Mouse (Mus musculus): ENCODE results near the gene Lrguk. TPM values are rescaled to one million over a fixed set of nuclear protein-coding genes. Genes with fewer than 3 reads are reported as not detected.

Lrguk gene
- polyA plus RNA-seq, 1 experiment from 2014 or later, result 0.34 TPM

DNA sequence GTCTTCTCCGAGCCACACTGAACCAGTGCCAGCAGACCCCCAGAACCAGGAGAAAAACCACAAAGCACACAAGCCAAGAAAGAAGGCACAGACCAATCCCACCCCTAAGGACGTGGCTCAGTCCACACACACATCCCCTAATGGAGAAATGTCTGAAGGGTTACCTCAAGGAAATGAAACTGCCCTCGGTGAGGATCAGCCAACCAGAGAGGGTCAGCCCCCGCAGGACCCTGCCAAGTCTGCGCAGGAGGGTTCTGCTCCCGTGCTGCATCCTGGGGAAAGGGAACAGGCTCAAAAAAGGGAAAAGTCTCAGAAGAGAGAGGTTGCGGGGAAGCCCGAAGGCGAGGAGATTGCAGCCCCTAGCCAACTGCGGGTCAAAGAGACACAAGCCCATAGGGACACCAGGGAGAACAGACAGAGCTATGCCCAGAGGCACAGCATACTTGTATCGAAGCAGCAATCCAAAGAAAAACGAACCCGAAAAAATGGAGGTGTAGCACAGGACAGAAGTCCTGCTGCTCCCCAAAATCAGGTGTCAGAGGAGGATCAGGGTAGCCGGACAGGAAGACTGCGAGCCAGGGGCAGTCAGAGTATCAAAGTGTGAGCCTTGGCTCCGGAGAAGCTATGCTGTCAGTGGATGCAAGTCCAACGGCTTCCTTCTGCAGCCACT is 74.1 kb downstream of the Lrguk start:
- no peaks in the 10 kb centered on the region for H3K27me3 ChIP-seq
- H3K4me3 ChIP-seq, result no peak overlapping the region
- H3K4me1 ChIP-seq, result peaks cover 12% of the 10 kb centered on the region
- 85% methylated on average over 17 of the region's 17 CpGs for WGBS
- ATAC-seq (ENCODE audit: insufficient number of reproducible peaks, insufficient read depth, low FRiP score, low TSS enrichment, low read depth), result no peak
- H3K36me3 ChIP-seq, result no peaks in the 10 kb centered on the region
- H3K27ac ChIP-seq, result 0 out of 2 replicates have a peak overlapping the region, but pooled peaks have one; percentile 39
- H3K4me2 ChIP-seq, result no peak overlapping the region
- H3K9ac ChIP-seq, result no peak overlapping the region
- no peaks in the 10 kb centered on the region for H3K9me3 ChIP-seq

DNA sequence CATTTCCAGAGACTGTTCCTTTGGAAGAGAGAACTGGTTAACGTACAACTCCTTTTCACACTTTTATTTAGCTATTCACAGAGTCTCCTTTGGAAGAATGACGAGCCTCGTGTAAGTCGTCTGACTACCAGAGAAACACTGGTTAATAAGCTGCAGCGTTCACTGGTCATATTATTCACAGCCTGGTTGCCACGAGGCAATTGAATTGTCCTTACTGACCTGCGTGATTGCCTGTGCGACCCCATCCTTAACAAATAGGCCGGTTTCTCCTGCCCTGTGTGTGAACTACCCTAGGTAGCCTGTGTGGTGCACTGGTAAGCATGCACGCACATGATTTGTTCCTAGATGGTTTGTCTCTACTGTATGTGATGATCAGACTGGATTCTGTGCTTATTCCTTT is 81.3 kb downstream of the Lrguk start:
- no peak overlapping the region for H3K4me3 ChIP-seq
- no peak overlapping the region for H3K4me2 ChIP-seq
- no peak for ATAC-seq (ENCODE audit: insufficient number of reproducible peaks, insufficient read depth, low FRiP score, low TSS enrichment, low read depth)
- no peak overlapping the region for H3K9ac ChIP-seq
- H3K4me1 ChIP-seq, result no peaks in the 10 kb centered on the region
- no peaks in the 10 kb centered on the region for H3K27me3 ChIP-seq
- H3K36me3 ChIP-seq, result no peaks in the 10 kb centered on the region
- WGBS, result 61% methylated on average over 10 of the region's 10 CpGs
- no peaks in the 10 kb centered on the region for H3K9me3 ChIP-seq
- H3K27ac ChIP-seq, result no peak overlapping the region

DNA sequence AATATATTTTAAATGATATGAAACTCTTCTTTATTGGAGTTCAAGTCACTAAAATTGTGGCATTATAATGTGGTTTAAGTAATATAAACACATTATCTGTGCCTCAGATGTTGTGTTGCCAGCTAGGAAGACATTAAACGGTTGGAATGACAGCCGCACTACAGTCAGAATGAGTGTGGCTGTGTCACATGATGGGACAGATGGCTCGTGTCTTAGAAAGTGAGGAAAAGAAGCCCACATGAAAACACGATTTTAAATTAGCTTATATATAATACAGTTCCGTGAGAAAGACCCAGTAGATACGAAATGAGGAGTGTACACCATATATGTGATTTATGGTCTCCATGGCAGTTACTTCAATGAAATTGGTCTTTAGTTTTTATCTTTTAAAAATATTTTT is 82.2 kb downstream of the Lrguk start:
- H3K27me3 ChIP-seq, result no peaks in the 10 kb centered on the region
- no peak for ATAC-seq (ENCODE audit: insufficient number of reproducible peaks, insufficient read depth, low FRiP score, low TSS enrichment, low read depth)
- H3K9me3 ChIP-seq, result no peaks in the 10 kb centered on the region
- no peak overlapping the region for H3K9ac ChIP-seq
- 76% methylated on average over 6 of the region's 6 CpGs for WGBS
- no peaks in the 10 kb centered on the region for H3K4me1 ChIP-seq
- H3K4me2 ChIP-seq, result no peak overlapping the region
- H3K36me3 ChIP-seq, result no peaks in the 10 kb centered on the region
- no peak overlapping the region for H3K27ac ChIP-seq
- H3K4me3 ChIP-seq, result no peak overlapping the region

DNA sequence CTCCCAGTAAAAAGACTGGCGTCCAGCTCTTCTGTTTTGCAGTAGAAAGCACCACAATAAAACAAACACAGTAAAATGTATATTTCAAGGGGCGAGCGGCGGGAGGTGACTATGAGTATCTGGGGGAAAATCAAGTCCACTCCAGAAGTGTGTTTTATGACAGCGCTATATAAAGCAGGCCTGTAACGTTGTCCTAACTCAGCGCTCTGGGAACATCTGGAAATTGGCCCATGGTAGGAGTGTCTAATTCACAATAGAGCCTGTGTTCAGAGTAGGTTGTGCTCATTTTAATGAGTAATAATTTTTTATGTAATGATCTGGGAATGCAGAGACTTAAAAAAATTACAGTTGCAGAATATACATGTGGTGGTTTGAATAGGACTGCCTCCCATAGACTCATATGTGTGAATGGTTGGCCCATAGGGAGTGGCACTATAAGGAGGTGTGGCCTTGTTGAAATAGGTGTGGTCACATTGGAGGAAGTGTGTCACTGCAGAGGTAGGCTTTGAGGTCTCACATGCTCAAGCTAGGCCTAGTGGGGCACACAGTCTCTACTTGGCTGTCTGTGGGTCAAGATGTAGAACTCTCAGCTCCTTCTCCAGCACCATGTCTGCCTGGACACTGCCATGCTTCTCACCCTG is 87.7 kb downstream of the Lrguk start:
- WGBS, result 81% methylated on average over 7 of the region's 7 CpGs
- H3K4me1 ChIP-seq, result no peaks in the 10 kb centered on the region
- H3K27me3 ChIP-seq, result no peaks in the 10 kb centered on the region
- H3K27ac ChIP-seq, result no peak overlapping the region
- no peak overlapping the region for H3K4me3 ChIP-seq
- H3K9me3 ChIP-seq, result no peaks in the 10 kb centered on the region
- no peak overlapping the region for H3K9ac ChIP-seq
- H3K36me3 ChIP-seq, result no peaks in the 10 kb centered on the region
- ATAC-seq (ENCODE audit: insufficient number of reproducible peaks, insufficient read depth, low FRiP score, low TSS enrichment, low read depth), result no peak
- H3K4me2 ChIP-seq, result no peak overlapping the region

DNA sequence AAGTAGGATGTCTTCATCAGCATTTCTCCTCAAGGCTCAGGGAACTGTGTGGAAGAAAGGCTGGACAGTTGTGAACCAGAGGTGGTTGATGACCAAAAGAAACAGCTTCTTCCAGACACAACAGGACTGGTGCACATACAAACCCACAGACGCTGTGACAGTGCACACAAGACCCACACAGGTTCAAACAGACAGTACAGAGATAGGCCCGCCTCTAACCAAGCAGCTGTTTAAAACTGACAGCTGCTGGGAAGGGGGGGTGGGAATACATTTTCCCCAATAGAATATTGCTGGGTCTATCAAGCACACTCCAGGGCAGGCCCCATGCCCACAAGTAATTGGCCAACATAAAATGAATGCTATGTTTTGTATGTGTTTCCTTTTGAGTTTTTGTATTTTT is 95.2 kb downstream of the Lrguk start:
- Histone ChIP-seq H3K4me3 (no peak overlapping the region), H3K4me2 (no peak overlapping the region), H3K36me3 (no peaks in the 10 kb centered on the region), H3K27ac (no peak overlapping the region), H3K9me3 (no peaks in the 10 kb centered on the region), H3K4me1 (peaks cover 8% of the 10 kb centered on the region; the same call in 1 of the 2 replicates), H3K9ac (no peak overlapping the region), H3K27me3 (no peaks in the 10 kb centered on the region)
- WGBS, result 81% methylated on average over 2 of the region's 2 CpGs
- ATAC-seq (ENCODE audit: insufficient number of reproducible peaks, insufficient read depth, low FRiP score, low TSS enrichment, low read depth), result no peak

DNA sequence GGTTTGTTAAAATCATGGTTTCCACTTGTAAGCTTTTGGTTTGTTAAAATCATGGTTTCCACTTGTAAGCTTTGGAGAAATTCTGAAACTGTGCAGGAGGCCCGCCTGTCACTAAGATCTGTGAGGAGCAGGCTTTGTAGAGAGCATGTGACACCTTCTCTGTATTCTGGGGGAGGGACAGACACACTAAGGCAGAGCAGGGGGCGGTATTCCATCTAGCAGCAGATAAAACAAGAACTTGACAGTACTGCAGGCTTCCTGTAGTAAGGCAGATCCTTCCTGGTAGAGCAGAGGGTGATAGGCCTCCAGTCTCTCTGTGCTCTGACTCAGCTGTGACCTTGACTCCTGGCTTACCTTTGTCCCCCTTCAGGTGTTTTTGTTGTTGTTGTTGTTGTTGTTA is 100.0 kb downstream of the Lrguk start:
- no peak overlapping the region for H3K27ac ChIP-seq
- no peaks in the 10 kb centered on the region for H3K36me3 ChIP-seq
- WGBS, result 73% methylated on average over 2 of the region's 2 CpGs

DNA sequence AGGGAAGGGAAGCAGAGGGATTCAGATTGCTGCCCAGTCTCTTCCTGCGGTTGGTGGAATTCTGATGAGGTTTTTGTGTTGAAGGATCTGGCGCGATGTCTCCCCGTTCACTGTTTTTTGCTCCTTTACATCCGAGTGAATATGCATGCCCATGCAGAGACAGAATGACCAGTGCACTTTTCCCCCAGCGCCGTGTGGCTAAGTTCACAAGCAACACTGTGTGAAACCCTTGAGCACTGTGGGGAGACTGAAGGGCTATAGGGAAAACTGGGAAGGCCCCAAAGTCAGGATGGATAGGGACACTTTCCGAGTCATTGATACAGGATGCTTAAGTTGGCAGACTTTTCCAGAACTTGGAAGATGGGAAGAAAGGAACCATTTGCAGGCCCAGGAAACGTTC is 103.1 kb downstream of the Lrguk start:
- no peak overlapping the region for H3K4me3 ChIP-seq
- WGBS, result 91% methylated on average over 9 of the region's 9 CpGs
- no peak overlapping the region for H3K9ac ChIP-seq
- no peak overlapping the region for H3K27ac ChIP-seq
- no peak overlapping the region for H3K4me2 ChIP-seq
- H3K4me1 ChIP-seq, result no peaks in the 10 kb centered on the region
- no peaks in the 10 kb centered on the region for H3K27me3 ChIP-seq
- ATAC-seq (ENCODE audit: insufficient number of reproducible peaks, insufficient read depth, low FRiP score, low TSS enrichment, low read depth), result no peak
- no peaks in the 10 kb centered on the region for H3K36me3 ChIP-seq
- H3K9me3 ChIP-seq, result no peaks in the 10 kb centered on the region

More for the DNA sequence above, 100.0 kb downstream of the Lrguk start:
- H3K4me1 ChIP-seq, result peaks cover 8% of the 10 kb centered on the region; the same call in 1 of the 2 replicates
- H3K9me3 ChIP-seq, result no peaks in the 10 kb centered on the region
- no peak overlapping the region for H3K4me3 ChIP-seq
- no peaks in the 10 kb centered on the region for H3K27me3 ChIP-seq
- H3K9ac ChIP-seq, result no peak overlapping the region
- H3K4me2 ChIP-seq, result no peak overlapping the region
- no peak for ATAC-seq (ENCODE audit: insufficient number of reproducible peaks, insufficient read depth, low FRiP score, low TSS enrichment, low read depth)

DNA sequence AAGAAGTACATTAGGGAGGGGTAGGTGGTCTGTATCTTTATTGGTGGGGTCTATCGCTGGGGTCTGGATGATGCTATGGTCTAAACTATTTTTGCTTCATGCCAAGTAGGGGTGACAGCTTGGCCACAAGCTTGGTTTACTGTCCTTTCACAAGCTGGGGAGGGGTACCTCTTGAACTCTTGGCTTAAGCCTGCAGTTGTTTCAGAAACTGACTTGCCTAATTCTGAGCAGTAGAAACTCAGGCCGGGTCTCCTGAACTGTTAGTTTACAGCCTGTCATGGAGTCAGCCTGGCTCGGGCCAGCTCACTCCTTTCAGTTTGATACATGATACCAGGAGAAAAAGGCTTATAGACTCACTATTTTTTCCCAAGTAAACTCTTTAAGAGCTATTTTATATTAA is 109.1 kb downstream of the Lrguk start:
- no peaks in the 10 kb centered on the region for H3K4me1 ChIP-seq
- no peaks in the 10 kb centered on the region for H3K27me3 ChIP-seq
- H3K36me3 ChIP-seq, result no peaks in the 10 kb centered on the region
- WGBS, result 75% methylated on average over 3 of the region's 3 CpGs
- H3K4me2 ChIP-seq, result no peak overlapping the region
- no peak for ATAC-seq (ENCODE audit: insufficient number of reproducible peaks, insufficient read depth, low FRiP score, low TSS enrichment, low read depth)
- no peaks in the 10 kb centered on the region for H3K9me3 ChIP-seq
- H3K27ac ChIP-seq, result no peak overlapping the region
- no peak overlapping the region for H3K9ac ChIP-seq
- no peak overlapping the region for H3K4me3 ChIP-seq

DNA sequence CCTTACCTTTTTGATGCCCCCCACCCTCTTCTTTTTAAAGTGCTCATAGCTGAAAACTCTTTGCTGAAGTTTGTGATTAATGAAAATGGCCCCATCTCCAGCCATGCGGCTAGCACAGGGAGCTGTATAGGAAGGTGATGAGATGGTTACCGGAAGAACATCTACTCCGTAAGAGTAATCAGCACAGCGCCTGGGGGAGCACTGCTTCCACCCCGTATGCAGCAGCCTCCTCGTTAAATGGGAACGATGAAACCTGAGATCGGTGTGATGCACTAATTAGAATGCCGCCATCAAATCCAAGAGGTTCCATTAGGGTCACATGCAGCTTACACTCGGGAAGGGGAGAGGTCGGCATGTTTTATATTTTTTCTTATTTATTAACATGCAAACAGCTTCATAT is 113.7 kb downstream of the Lrguk start:
- 60% methylated on average over 11 of the region's 11 CpGs for WGBS
- ATAC-seq (ENCODE audit: insufficient number of reproducible peaks, insufficient read depth, low FRiP score, low TSS enrichment, low read depth), result no peak
- no peak overlapping the region for H3K4me2 ChIP-seq

DNA sequence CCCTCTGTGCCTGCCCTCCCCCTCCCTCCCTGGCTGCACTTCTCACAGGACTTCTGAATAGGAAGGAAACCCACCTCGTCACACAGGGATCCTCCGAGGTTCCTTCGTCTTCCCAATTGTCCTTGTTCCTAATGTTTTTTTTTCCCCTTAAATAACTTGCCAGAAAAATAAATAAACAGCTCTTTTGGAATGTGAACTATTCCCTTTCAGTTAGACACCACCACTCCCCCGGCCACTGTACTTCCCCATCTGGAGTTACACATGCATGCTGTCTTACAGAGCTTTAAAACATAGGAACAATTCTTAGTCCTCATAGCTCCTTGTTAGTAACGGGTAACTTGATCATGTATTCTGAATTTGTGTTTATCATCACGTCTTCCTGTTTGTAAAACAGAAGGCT is 116.8 kb downstream of the Lrguk start:
- Histone ChIP-seq H3K9ac (no peak overlapping the region), H3K4me1 (no peaks in the 10 kb centered on the region), H3K27ac (no peak overlapping the region), H3K27me3 (no peaks in the 10 kb centered on the region), H3K4me2 (no peak overlapping the region), H3K9me3 (peaks cover 4% of the 10 kb centered on the region; the same call in 1 of the 2 replicates), H3K4me3 (no peak overlapping the region), H3K36me3 (no peaks in the 10 kb centered on the region)
- 51% methylated on average over 6 of the region's 6 CpGs for WGBS
- ATAC-seq (ENCODE audit: insufficient number of reproducible peaks, insufficient read depth, low FRiP score, low TSS enrichment, low read depth), result no peak

More for the DNA sequence above, 113.7 kb downstream of the Lrguk start:
- Histone ChIP-seq H3K27ac (no peak overlapping the region), H3K36me3 (no peaks in the 10 kb centered on the region), H3K27me3 (no peaks in the 10 kb centered on the region), H3K9me3 (peaks cover 4% of the 10 kb centered on the region; the same call in 1 of the 2 replicates), H3K4me3 (no peak overlapping the region), H3K9ac (no peak overlapping the region), H3K4me1 (no peaks in the 10 kb centered on the region)

DNA sequence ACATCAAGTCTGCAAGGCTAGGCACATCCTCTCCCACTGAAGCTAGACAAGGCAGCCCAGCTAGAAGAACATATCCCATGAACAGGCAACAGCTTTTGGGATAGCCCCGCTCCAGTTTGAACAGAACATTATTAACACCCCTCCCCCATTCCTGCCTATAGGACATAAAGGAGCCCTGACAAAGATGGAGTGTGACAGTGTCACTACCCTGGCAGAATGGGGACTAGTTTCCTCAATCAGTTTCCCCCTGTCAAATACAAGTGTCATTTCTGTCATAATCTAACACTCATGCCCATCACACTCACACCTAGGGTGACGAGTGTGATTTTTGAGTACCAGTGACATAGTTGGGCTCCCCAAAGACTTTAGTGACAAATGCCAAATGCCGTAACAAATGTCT is 118.8 kb downstream of the Lrguk start:
- Histone ChIP-seq H3K9ac (no peak overlapping the region), H3K4me2 (no peak overlapping the region), H3K36me3 (no peaks in the 10 kb centered on the region), H3K27ac (no peak overlapping the region), H3K4me3 (no peak overlapping the region), H3K9me3 (peaks cover 4% of the 10 kb centered on the region; the same call in 1 of the 2 replicates), H3K27me3 (no peaks in the 10 kb centered on the region), H3K4me1 (peaks cover 7% of the 10 kb centered on the region)
- 91% methylated on average over 3 of the region's 3 CpGs for WGBS
- ATAC-seq (ENCODE audit: insufficient number of reproducible peaks, insufficient read depth, low FRiP score, low TSS enrichment, low read depth), result no peak

DNA sequence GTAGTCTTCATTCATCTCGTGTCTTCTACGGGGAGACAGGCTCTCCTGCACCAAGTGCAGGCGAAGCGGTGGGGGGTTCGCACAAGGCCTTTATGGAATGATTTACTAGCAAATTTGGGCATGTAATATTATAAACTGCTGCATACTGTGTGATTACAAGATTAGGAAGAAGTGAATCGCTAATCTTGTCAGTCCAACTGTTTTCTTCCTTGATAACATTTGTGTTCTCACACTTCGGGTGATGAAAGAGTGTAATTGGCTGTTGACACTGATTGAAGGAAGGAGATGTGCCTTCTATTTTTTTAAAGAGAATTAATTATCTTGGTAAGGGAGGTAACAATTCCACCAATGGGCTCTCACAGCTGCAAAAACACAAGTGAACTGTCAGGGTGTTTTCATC is 119.4 kb downstream of the Lrguk start:
- Histone ChIP-seq H3K4me3 (no peak overlapping the region), H3K36me3 (no peaks in the 10 kb centered on the region), H3K27me3 (no peaks in the 10 kb centered on the region), H3K4me2 (no peak overlapping the region), H3K9ac (no peak overlapping the region), H3K27ac (no peak overlapping the region), H3K9me3 (peaks cover 4% of the 10 kb centered on the region; the same call in 1 of the 2 replicates), H3K4me1 (peaks cover 13% of the 10 kb centered on the region)
- ATAC-seq (ENCODE audit: insufficient number of reproducible peaks, insufficient read depth, low FRiP score, low TSS enrichment, low read depth), result no peak
- WGBS, result 88% methylated on average over 7 of the region's 7 CpGs

Measured in embryonic facial prominence, embryonic 13.5 days (tissue).